8 mouse cellular contexts compared by ENCODE assay signal in genomic region chr2:91950275-91951085, GRCm38 (mm10). TPM values are rescaled to one million over a fixed set of nuclear protein-coding genes. Genes with fewer than 3 reads are reported as not detected.
DNase-seq lines count a peak whose midpoint lies in the region; ATAC-seq and TF ChIP-seq lines count a peak whose summit lies in the region.

No protein-coding gene starts in this region.

- DNase-seq in layer of hippocampus, adult 2 months (ENCODE audit: low spot score in 2 of 2), result peak in 1 of 2 experiments; percentile 51
- no peak for DNase-seq in layer of hippocampus, adult 8-10 months (ENCODE audit: low spot score in 2 of 2)
- peak; percentile 78 to 81 for DNase-seq in cerebellum, postnatal 36 days
- DNase-seq in heart, adult 9 months (ENCODE audit: low spot score in 2 of 2), result peak; percentile 56 to 74
- peak; percentile 54 for DNase-seq in lung, postnatal 25 days (ENCODE audit: low spot score)
- DNase-seq in spleen, adult 2 months (ENCODE audit: low read depth in 1 of 2, low spot score in 2 of 2), result peak in 1 of 2 experiments; percentile 54
- no peak for DNase-seq in urinary bladder, postnatal 4 days (ENCODE audit: low spot score in 2 of 2)

- no peak for TF ChIP-seq CTCF in layer of hippocampus, adult 2 months (conservative IDR thresholded peaks at IDR 0.05)
- no peak for TF ChIP-seq CTCF in spleen, adult 2 months (IDR thresholded peaks at IDR 0.05; ENCODE audit: extremely low read depth, insufficient read depth, insufficient read length, insufficient replicate concordance)

- H3K9ac ChIP-seq in kidney, embryonic 15.5 days, result 0 out of 2 replicates have a peak overlapping the region, but pooled peaks have one; percentile 23

- ATAC-seq in kidney, embryonic 15.5 days (replicated peaks; ENCODE audit: low FRiP score), result peak; percentile 72

- H3K4me2 ChIP-seq in kidney, embryonic 15.5 days, result peak overlapping the region; percentile 50

- no peak for TF ChIP-seq POLR2A in spleen, adult 2 months (IDR thresholded peaks at IDR 0.05; ENCODE audit: low read depth, low read length)

- peak overlapping the region; percentile 93 for H3K27ac ChIP-seq in layer of hippocampus, adult 2 months
- peak overlapping the region; percentile 77 for H3K27ac ChIP-seq in kidney, embryonic 15.5 days
- peak overlapping the region; percentile 70 for H3K27ac ChIP-seq in spleen, adult 2 months (ENCODE audit: insufficient read depth, low read length)

- peak overlapping the region; percentile 37 for H3K4me3 ChIP-seq in layer of hippocampus, adult 2 months
- peak overlapping the region; percentile 16 for H3K4me3 ChIP-seq in kidney, embryonic 15.5 days (replicated peaks)
- peak overlapping the region; percentile 49 for H3K4me3 ChIP-seq in spleen, adult 2 months (ENCODE audit: extremely low read depth, insufficient read depth, insufficient read length)

- no peaks in the 10 kb centered on the region for H3K36me3 ChIP-seq in kidney, embryonic 15.5 days
- H3K36me3 ChIP-seq in spleen, adult 2 months (ENCODE audit: control insufficient read depth, insufficient read depth, low read length), result peaks cover 1% of the 10 kb centered on the region; the same call in 1 of the 2 replicates

- peaks cover 71% of the 10 kb centered on the region for H3K4me1 ChIP-seq in kidney, embryonic 15.5 days
- peaks cover 51% of the 10 kb centered on the region for H3K4me1 ChIP-seq in spleen, adult 2 months (ENCODE audit: control insufficient read depth, insufficient read depth, insufficient read length)

- WGBS in kidney, embryonic 15.5 days, result 12% methylated on average over 15 of the region's 15 CpGs
- WGBS in spleen, adult 2 months, result 9% methylated on average over 15 of the region's 15 CpGs

- no peaks in the 10 kb centered on the region for H3K9me3 ChIP-seq in kidney, embryonic 15.5 days (replicated peaks)

- no peaks in the 10 kb centered on the region for H3K27me3 ChIP-seq in kidney, embryonic 15.5 days
- no peaks in the 10 kb centered on the region for H3K27me3 ChIP-seq in spleen, adult 2 months (ENCODE audit: control insufficient read depth, insufficient read depth, low read length)

RNA-seq across cellular contexts. Expression of gene Gm9821, which starts 5.0 kb away (rescaled TPM):
- total RNA-seq in layer of hippocampus, adult 2 months (2021), result not detected
- not detected for total RNA-seq in layer of hippocampus, adult 8-10 months (2022)
- 0.49 and 0.53 TPM in 2 replicates for polyA plus RNA-seq in kidney, embryonic 15.5 days (2015; fragmentation: Nextera tagmentation; extraction: Ambion mirVana)
- not detected in 2 replicates for polyA plus RNA-seq in spleen, adult 2 months (2012; rRNA removed)

RNA-seq across cellular contexts. Expression of gene Mdk, which starts 18.4 kb away (rescaled TPM):
- total RNA-seq in layer of hippocampus, adult 2 months (2021), result 10 to 100 TPM; 25.3 to 31.9 TPM
- total RNA-seq in layer of hippocampus, adult 8-10 months (2022), result 10 to 100 TPM; 21.4 to 27.8 (median 24.1) TPM
- polyA plus RNA-seq in kidney, embryonic 15.5 days (2015; fragmentation: Nextera tagmentation; extraction: Ambion mirVana), result 1,215 and 1,266 TPM in 2 replicates
- 2.7 and 3.1 TPM in 2 replicates for polyA plus RNA-seq in spleen, adult 2 months (2012; rRNA removed)

RNA-seq across cellular contexts. Expression of gene Chrm4, which starts 23.4 kb away (rescaled TPM):
- total RNA-seq in layer of hippocampus, adult 2 months (2021), result 10 to 100 TPM; 22.1 to 26.0 TPM
- total RNA-seq in layer of hippocampus, adult 8-10 months (2022), result 10 to 100 TPM; 27.0 to 29.9 (median 29.1) TPM
- 0.42 TPM in 1 of 2 replicates, not detected in the other for polyA plus RNA-seq in kidney, embryonic 15.5 days (2015; fragmentation: Nextera tagmentation; extraction: Ambion mirVana)
- 0.39 and 0.45 TPM in 2 replicates for polyA plus RNA-seq in spleen, adult 2 months (2012; rRNA removed)

RNA-seq across cellular contexts. Expression of gene Dgkz, which starts 25.2 kb away (rescaled TPM):
- 100 to 1,000 TPM; 513 to 526 TPM for total RNA-seq in layer of hippocampus, adult 2 months (2021)
- total RNA-seq in layer of hippocampus, adult 8-10 months (2022), result 100 to 1,000 TPM; 463 to 479 (median 474) TPM
- 37.7 and 46.7 TPM in 2 replicates for polyA plus RNA-seq in kidney, embryonic 15.5 days (2015; fragmentation: Nextera tagmentation; extraction: Ambion mirVana)
- 279 and 335 TPM in 2 replicates for polyA plus RNA-seq in spleen, adult 2 months (2012; rRNA removed)

Comparison
In these comparisons a context has a peak if more than half of its experiments do, and no peak if none do; other contexts are left out.
1. DNase-seq: peak in cerebellum, postnatal 36 days (2 of 2), heart, adult 9 months (2 of 2) and lung, postnatal 25 days (single experiment); none in layer of hippocampus, adult 8-10 months (0 of 2) and urinary bladder, postnatal 4 days (0 of 2).
2. Peak in every context shown above with its lines, with median percentiles within 50 percentile points of each other: H3K27ac ChIP-seq and H3K4me3 ChIP-seq.